Mouse (Mus musculus) brown adipose tissue, adult 24 weeks (tissue): ENCODE measurements around the gene E2f3. TPM values are rescaled to one million over a fixed set of nuclear protein-coding genes. Genes with fewer than 3 reads are reported as not detected.

Source experiments
- H3K27ac ChIP-seq: fragments of 200-500 bp; replicated peaks from 2 replicates; pipeline ENCODE4 v1.5.1; 2012; ENCODE audit warnings: low read depth, mild to moderate bottlenecking, low read length
- H3K4me1 ChIP-seq: fragments of 200-500 bp; 2 replicates; pipeline ENCODE4 v1.6.1; 2012; ENCODE audit warnings: low read length, mixed read lengths; ENCODE audit not compliant: control insufficient read depth, insufficient read depth, insufficient read length
- H3K4me3 ChIP-seq: fragments of 200-500 bp; 2 replicates; pipeline ENCODE4 v1.5.1; 2012; ENCODE audit warnings: low read depth, mild to moderate bottlenecking, low read length, moderate library complexity; ENCODE audit not compliant: insufficient read depth
- polyA plus RNA-seq: library from polyadenylated mRNA; stranded (reverse); fragments of >200 nt; gene quantifications from 2 replicates; pipeline ENCODE4 v1.2.4, GENCODE M21; 2012; ENCODE audit not compliant: missing spikeins, insufficient read depth, insufficient read length

The E2f3 gene
- polyA plus RNA-seq, 1 experiment: 4.2 TPM

- peak overlapping the region; percentile 72 for H3K4me3 ChIP-seq
- H3K27ac ChIP-seq: no peak overlapping the region
- H3K4me1 ChIP-seq: no peaks in the 10 kb centered on the region
Measured at GRCm38 (mm10) chr13:29985101-29985854, 585 bp downstream of the E2f3 start.

GRCm38 (mm10) chr13:29984286-29985100 lies 1.4 kb downstream of the E2f3 start:
- H3K27ac ChIP-seq: peak overlapping the region; percentile 44
- H3K4me3 ChIP-seq: peak overlapping the region; percentile 72
- no peaks in the 10 kb centered on the region for H3K4me1 ChIP-seq

- no peak overlapping the region for H3K27ac ChIP-seq
Measured at GRCm38 (mm10) chr13:29983523-29984191, 2.2 kb downstream of the E2f3 start.

GRCm38 (mm10) chr13:29983037-29983436 lies 2.8 kb downstream of the E2f3 start:
- no peak overlapping the region for H3K4me3 ChIP-seq
- no peak overlapping the region for H3K27ac ChIP-seq
- peaks cover 6% of the 10 kb centered on the region for H3K4me1 ChIP-seq

More at GRCm38 (mm10) chr13:29983523-29984191, 2.2 kb downstream of the E2f3 start:
- H3K4me1 ChIP-seq: peaks cover 5% of the 10 kb centered on the region
- peak overlapping the region; percentile 72 for H3K4me3 ChIP-seq

- Histone ChIP-seq H3K27ac (no peak overlapping the region), H3K4me1 (peaks cover 6% of the 10 kb centered on the region), H3K4me3 (no peak overlapping the region)
Measured at GRCm38 (mm10) chr13:29982400-29982799, 3.5 kb downstream of the E2f3 start.

GRCm38 (mm10) chr13:29979140-29979564 lies 6.7 kb downstream of the E2f3 start:
- peaks cover 6% of the 10 kb centered on the region for H3K4me1 ChIP-seq
- no peak overlapping the region for H3K27ac ChIP-seq
- no peak overlapping the region for H3K4me3 ChIP-seq

- Histone ChIP-seq H3K4me1 (peaks cover 6% of the 10 kb centered on the region), H3K4me3 (no peak overlapping the region), H3K27ac (no peak overlapping the region)
Measured at GRCm38 (mm10) chr13:29977358-29977757, 8.5 kb downstream of the E2f3 start.

GRCm38 (mm10) chr13:29974066-29974465 lies 11.8 kb downstream of the E2f3 start:
- H3K27ac ChIP-seq: no peak overlapping the region
- peaks cover 4% of the 10 kb centered on the region for H3K4me1 ChIP-seq
- no peak overlapping the region for H3K4me3 ChIP-seq

- Histone ChIP-seq H3K4me1 (peaks cover under 1% of the 10 kb centered on the region; the same call in 1 of the 2 replicates), H3K27ac (no peak overlapping the region), H3K4me3 (no peak overlapping the region)
Measured at GRCm38 (mm10) chr13:29973610-29974009, 12.3 kb downstream of the E2f3 start.

GRCm38 (mm10) chr13:29970333-29970732 lies 15.5 kb downstream of the E2f3 start:
- Histone ChIP-seq H3K27ac (no peak overlapping the region), H3K4me3 (no peak overlapping the region), H3K4me1 (no peaks in the 10 kb centered on the region)

GRCm38 (mm10) chr13:29968636-29969035 lies 17.2 kb downstream of the E2f3 start:
- no peaks in the 10 kb centered on the region for H3K4me1 ChIP-seq
- H3K4me3 ChIP-seq: no peak overlapping the region
- H3K27ac ChIP-seq: no peak overlapping the region

GRCm38 (mm10) chr13:29967367-29967766 lies 18.5 kb downstream of the E2f3 start:
- no peak overlapping the region for H3K27ac ChIP-seq

GRCm38 (mm10) chr13:29966966-29967365 lies 18.9 kb downstream of the E2f3 start:
- H3K4me3 ChIP-seq: no peak overlapping the region
- no peak overlapping the region for H3K27ac ChIP-seq
- no peaks in the 10 kb centered on the region for H3K4me1 ChIP-seq

More at GRCm38 (mm10) chr13:29967367-29967766, 18.5 kb downstream of the E2f3 start:
- H3K4me1 ChIP-seq: no peaks in the 10 kb centered on the region
- H3K4me3 ChIP-seq: no peak overlapping the region

GRCm38 (mm10) chr13:29964087-29964486 lies 21.8 kb downstream of the E2f3 start:
- Histone ChIP-seq H3K27ac (no peak overlapping the region), H3K4me1 (no peaks in the 10 kb centered on the region), H3K4me3 (no peak overlapping the region)

- no peak overlapping the region for H3K27ac ChIP-seq
- no peak overlapping the region for H3K4me3 ChIP-seq
Measured at GRCm38 (mm10) chr13:29960416-29960815, 25.4 kb downstream of the E2f3 start.

More at GRCm38 (mm10) chr13:29960416-29960815, 25.4 kb downstream of the E2f3 start:
- H3K4me1 ChIP-seq: peaks cover 13% of the 10 kb centered on the region; the same call in 1 of the 2 replicates
